Mouse (Mus musculus) left cerebral cortex, postnatal 10 days (tissue): ENCODE results near the gene 4930452B06Rik. TPM values are rescaled to one million over a fixed set of nuclear protein-coding genes. Genes with fewer than 3 reads are reported as not detected.
"Not testable (repeated sequence)": the region's sequence is repeated elsewhere in the genome, so short reads cannot be mapped to it uniquely, and the experiment has no call there.

Experiments
- DNase-seq, 2 experiments: peaks; one replicate each; pipeline ENCODE4 v3.0.0; 2021 to 2022; ENCODE audit warnings: low spot score in 2 of 2, mixed read lengths in 1 of 2; ENCODE audit errors: extremely low spot score in 1 of 2
- intact Hi-C: fragments of 180-260 bp; cut with DNase I; formaldehyde crosslinking; loops from one replicate; pipeline ENCODE4 v1.15.1; 2025
- total RNA-seq, 2 experiments: library from RNA; stranded (reverse); gene quantifications; 2 replicates each; pipeline ENCODE4 v1.2.3; 2021

The 4930452B06Rik gene
- total RNA-seq, 2 experiments from 2014 or later: 12.2 to 12.7 TPM

- DNase-seq, intact Hi-C loops: not testable (repeated sequence)
Measured at GRCm38 (mm10) chr14:8551006-8551405, 115.0 kb downstream of the 4930452B06Rik start.

GRCm38 (mm10) chr14:8549108-8549507 is 116.9 kb downstream of the 4930452B06Rik start:
- intact Hi-C loops: no loop called here
- DNase-seq: no peak

DNA sequence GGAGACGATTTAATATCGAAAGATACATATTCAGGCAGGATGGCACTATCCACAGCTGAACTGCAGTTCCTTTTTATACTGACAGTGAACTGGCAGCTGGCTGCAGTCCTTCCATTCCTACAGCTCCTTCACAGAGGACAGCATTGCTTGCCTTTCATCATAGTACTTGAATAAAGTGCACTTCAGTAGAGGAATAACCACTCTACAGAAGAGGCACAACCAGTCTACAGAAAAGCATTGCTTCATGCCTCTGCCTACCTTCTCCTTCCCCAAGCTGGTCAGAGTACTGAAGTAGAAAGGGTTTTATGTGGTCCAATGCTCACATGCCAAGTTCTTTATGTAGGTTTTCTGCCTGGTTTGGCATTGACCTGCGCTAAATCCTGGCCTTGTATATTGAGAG is 130.0 kb downstream of the 4930452B06Rik start:
- intact Hi-C loops: no loop called here
- DNase-seq: no peak

GRCm38 (mm10) chr14:8525232-8525631 is 140.8 kb downstream of the 4930452B06Rik start:
- no peak for DNase-seq
- intact Hi-C loops: no loop called here

GRCm38 (mm10) chr14:8517681-8518080 is 148.4 kb downstream of the 4930452B06Rik start:
- DNase-seq: no peak
- intact Hi-C loops: no loop called here

- intact Hi-C loops: no loop called here
Measured at GRCm38 (mm10) chr14:8514071-8514470, 152.0 kb downstream of the 4930452B06Rik start.

DNA sequence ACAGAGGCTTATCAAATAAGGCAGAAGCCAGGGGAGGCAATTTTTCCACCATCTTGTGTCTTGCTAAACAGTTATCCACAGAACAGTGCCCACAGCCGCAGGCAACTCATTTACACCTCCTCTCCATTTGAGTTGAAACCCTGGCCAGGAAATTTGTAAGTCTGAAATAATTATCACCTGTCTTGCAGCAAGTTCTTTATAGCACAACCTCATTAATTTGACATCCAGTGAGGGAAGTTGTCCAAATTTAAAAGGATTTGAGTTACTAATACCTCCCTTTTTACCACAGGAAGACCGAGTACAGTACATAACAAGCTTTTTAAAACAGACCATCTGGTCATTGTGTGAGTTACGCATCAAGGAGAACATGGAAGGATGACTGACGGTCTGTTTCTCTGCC is 154.8 kb downstream of the 4930452B06Rik start:
- DNase-seq: no peak

More at GRCm38 (mm10) chr14:8514071-8514470, 152.0 kb downstream of the 4930452B06Rik start:
- no peak for DNase-seq

DNA sequence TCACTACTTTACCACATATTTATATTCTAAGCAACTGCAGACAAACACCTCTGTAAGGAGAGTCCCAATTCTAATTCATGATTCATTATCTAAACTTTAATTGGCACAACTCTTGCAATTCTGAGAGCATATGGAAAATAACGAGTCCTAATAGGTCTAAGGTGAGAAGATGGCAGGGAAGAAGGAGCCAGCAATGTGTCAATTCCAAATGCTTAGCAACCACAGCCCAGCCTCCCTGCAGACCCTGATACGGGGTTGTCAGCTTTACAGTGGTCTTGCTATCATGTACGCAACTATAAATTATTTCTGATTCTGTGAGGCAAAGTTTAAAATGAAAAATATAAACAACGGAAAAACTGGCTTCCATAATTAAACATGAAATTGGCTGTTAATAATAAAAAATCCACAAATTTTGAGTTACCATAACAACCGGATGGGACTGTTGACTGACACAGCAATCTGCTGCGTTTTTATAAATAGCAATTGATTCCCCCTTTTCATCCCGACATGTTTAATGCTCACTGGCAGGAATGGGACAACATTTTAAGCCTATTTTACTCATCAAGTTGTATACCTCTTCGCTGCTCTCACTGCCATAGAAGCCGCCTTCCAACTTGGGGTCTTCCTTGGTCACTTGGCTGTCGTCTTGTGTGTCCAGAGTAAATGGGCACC is 155.6 kb downstream of the 4930452B06Rik start:
- no peak for DNase-seq
- intact Hi-C loops: no loop called here

More for the DNA sequence above, 154.8 kb downstream of the 4930452B06Rik start:
- intact Hi-C loops: no loop called here

DNA sequence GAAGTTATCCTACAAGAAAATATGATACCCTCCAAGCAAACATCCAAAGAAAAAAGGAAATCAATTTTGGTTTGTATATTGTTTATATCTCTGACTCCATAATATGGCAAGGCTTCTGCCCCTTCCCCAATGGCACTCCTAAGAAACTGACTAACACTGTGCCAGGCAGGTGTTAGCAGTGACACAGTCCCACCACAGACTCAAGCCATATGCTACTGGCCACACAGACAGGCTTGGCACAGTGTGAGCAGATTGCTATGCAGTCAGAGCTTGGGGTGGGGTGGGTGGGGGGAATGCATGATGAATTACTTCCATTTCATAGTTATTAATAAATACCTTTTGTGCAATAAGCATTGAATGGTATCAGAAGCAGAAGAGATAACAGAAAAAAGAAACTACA is 157.4 kb downstream of the 4930452B06Rik start:
- DNase-seq: no peak
- intact Hi-C loops: no loop called here

DNA sequence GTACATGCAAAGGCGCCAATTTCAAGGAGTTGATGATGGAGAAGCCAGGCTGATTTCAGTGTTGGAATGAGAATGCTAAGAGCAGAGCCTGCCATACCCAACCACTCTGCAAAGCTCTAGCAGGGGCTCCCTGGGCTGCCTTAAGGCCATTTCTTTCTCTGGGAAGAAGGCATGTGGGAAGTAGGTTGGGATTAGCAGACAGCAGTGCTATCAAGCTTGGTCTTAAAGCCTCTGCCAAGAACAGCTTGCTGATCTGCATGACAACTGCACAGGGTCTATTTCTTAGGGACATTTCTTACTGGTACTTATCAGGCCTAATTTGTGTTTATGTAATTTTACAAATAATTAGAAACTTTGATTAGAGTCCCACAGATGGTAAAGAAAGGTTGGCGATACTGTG is 161.8 kb downstream of the 4930452B06Rik start:
- no peak for DNase-seq
- intact Hi-C loops: no loop called here

DNA sequence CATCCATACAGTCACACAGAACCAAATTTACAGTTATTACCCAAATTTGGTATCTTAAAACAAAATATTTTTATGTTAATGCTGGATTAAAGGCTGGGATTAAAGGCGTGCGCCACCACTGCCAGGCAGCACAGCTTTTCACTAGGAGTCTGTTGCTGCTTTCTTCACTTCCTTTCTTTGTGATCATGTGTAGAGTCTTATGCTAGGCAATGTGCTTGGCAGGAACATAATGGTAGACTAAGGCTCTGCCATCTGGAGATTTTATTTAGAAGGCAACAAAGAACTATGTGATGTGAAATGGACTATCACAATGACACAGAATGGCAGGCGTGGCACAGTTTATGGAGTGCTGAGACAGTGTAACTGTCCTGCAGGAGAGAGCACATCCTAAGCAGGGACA is 162.7 kb downstream of the 4930452B06Rik start:
- intact Hi-C loops: no loop called here
- no peak for DNase-seq

DNA sequence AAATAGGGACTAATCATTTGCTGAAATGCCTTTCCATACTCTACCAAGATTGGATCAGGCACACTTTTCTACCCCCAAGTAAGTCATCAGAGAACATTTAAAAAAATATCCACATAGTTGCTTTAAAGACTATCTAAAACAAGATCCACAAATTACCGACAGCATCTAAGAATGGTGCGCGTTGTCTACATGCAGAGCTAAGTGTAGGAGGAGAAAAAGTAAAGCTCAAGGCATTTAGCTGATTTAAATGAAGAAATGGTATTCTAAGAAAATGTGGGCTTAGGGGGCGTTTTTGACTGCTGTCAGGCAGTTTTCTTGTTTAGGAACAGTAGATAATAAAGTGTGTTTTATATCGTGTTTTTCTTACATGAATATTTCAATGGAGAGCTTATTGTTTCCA is 163.5 kb downstream of the 4930452B06Rik start:
- DNase-seq: no peak

GRCm38 (mm10) chr14:8495691-8496090 is 170.3 kb downstream of the 4930452B06Rik start:
- intact Hi-C loops: no loop called here
- no peak for DNase-seq

More for the DNA sequence above, 163.5 kb downstream of the 4930452B06Rik start:
- intact Hi-C loops: no loop called here

GRCm38 (mm10) chr14:8494952-8495351 is 171.1 kb downstream of the 4930452B06Rik start:
- intact Hi-C loops: no loop called here
- DNase-seq: no peak

- intact Hi-C loops: no loop called here
- DNase-seq: no peak
Measured at GRCm38 (mm10) chr14:8494260-8494659, 171.8 kb downstream of the 4930452B06Rik start.

DNA sequence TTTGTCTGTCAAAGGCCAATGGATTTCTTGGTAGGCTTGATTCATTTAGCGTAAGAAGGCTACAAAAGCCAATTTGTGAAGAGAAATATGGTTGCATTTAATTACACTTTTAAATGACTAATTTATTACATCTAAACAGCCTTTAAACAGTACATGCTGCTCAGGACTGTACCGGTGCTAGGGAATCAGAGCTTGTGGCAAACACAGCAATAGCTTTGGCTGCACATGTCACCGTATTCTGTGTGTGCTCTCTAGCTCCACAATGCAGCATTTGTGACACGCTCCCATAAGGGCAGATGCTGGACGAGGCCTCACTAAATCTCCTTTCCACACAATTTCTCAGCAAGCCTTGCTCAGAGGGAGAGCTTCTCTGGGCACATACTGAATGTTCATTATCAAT is 187.9 kb downstream of the 4930452B06Rik start:
- intact Hi-C loops: no loop called here
- no peak for DNase-seq

GRCm38 (mm10) chr14:8477348-8477747 is 188.7 kb downstream of the 4930452B06Rik start:
- no peak for DNase-seq
- intact Hi-C loops: no loop called here

- intact Hi-C loops: no loop called here
- peak; percentile 58 to 79 for DNase-seq
Measured at GRCm38 (mm10) chr14:8476606-8477005, 189.4 kb downstream of the 4930452B06Rik start.

DNA sequence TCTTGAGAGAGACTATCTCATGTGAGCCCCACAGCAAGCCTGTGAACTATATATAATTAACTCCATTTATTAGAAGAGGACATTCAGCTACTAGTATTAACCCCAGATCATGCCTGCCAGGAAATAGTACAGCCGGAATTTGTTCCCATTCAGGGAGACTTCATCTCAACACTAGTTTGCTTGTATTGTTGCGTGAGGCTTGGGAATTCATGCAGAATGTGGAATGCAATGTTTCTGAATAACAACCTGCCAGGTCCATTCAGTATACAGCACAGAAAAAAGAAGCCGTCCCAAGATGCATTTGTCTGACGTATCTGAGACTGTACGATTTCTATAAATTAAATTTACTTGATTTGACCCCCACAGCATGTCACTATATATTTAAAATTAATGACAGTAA is 190.2 kb downstream of the 4930452B06Rik start:
- intact Hi-C loops: no loop called here
- no peak for DNase-seq

- intact Hi-C loops: no loop called here
- no peak for DNase-seq
Measured at GRCm38 (mm10) chr14:8472884-8473283, 193.2 kb downstream of the 4930452B06Rik start.
